Mouse (Mus musculus) CH12.LX (cell line): ENCODE measurements around the gene Ubash3a. TPM values are rescaled to one million over a fixed set of nuclear protein-coding genes. Genes with fewer than 3 reads are reported as not detected.

Experiments
- DNase-seq: peaks from one replicate; pipeline ENCODE4 v3.0.0-alpha.2; 2013; ENCODE audit errors: extremely low read depth
- H3K27ac ChIP-seq: 2 replicates; pipeline ENCODE4 v1.5.1; 2012; ENCODE audit warnings: low read depth, mild to moderate bottlenecking, control low read depth, moderate library complexity; ENCODE audit not compliant: insufficient read depth
- H3K27me3 ChIP-seq: replicated peaks from 2 replicates; pipeline ENCODE3; 2012; ENCODE audit warnings: inconsistent platforms
- H3K36me3 ChIP-seq, 2 experiments: replicated peaks in 1 of 2; 2 replicates each; pipeline versions ENCODE3 to v1.6.1; 2012; ENCODE audit warnings: inconsistent platforms in 1 of 2, low read length in 1 of 2, mild to moderate bottlenecking in 1 of 2, mixed read lengths in 1 of 2, moderate library complexity in 1 of 2; ENCODE audit not compliant: control insufficient read depth in 1 of 2, insufficient read depth in 1 of 2
- H3K4me1 ChIP-seq, 2 experiments: 2 replicates each; pipeline ENCODE4 v1.6.1; 2012; ENCODE audit warnings: inconsistent platforms in 1 of 2, moderate library complexity in 1 of 2; ENCODE audit not compliant: insufficient read depth in 2 of 2, control insufficient read depth in 1 of 2
- H3K4me2 ChIP-seq: 2 replicates; pipeline ENCODE4 v1.6.1; 2012; ENCODE audit warnings: low read depth, mild to moderate bottlenecking, control low read depth; ENCODE audit not compliant: poor library complexity, insufficient read depth, severe bottlenecking
- H3K4me3 ChIP-seq, 3 experiments: fragments of 150-350 bp in 1 of 3; sonication (generic) in 1 of 3; replicated peaks in 1 of 3; 2 replicates each; pipeline versions ENCODE3 to v1.5.1; 2011 to 2012; ENCODE audit warnings: low read depth in 2 of 3, low read length in 2 of 3, mild to moderate bottlenecking in 2 of 3, moderate library complexity in 2 of 3, control low read depth in 1 of 3, improper control_type of control experiment in 1 of 3, inconsistent platforms in 1 of 3, mixed read lengths in 1 of 3; ENCODE audit not compliant: poor library complexity in 1 of 3
- H3K79me2 ChIP-seq: replicated peaks from 2 replicates; pipeline ENCODE4 v1.6.1; 2012; ENCODE audit warnings: mild to moderate bottlenecking, moderate library complexity; ENCODE audit not compliant: control insufficient read depth, poor library complexity, insufficient read depth, severe bottlenecking; ENCODE audit errors: extremely low read depth
- H3K9ac ChIP-seq: 2 replicates; pipeline ENCODE4 v1.6.1; 2012; ENCODE audit warnings: low read depth, mild to moderate bottlenecking, control low read depth, moderate library complexity; ENCODE audit not compliant: insufficient read depth
- H3K9me3 ChIP-seq: replicated peaks from 2 replicates; pipeline ENCODE3; 2012; ENCODE audit warnings: low read length, inconsistent platforms, mixed read lengths
- BHLHE40 ChIP-seq: IDR thresholded peaks from 2 replicates; pipeline ENCODE4 v1.6.1; 2011; ENCODE audit warnings: mild to moderate bottlenecking, low read depth, low read length, improper control_type of control experiment
- CHD1 ChIP-seq: IDR thresholded peaks from 2 replicates; pipeline ENCODE4 v1.6.1; 2012; ENCODE audit warnings: low read depth, low read length, improper control_type of control experiment, inconsistent platforms
- CTCF ChIP-seq, 2 experiments: IDR thresholded peaks in 1 of 2; conservative IDR thresholded peaks in 1 of 2; 2 replicates each; pipeline ENCODE4 v1.5.1; 2011 to 2012; ENCODE audit warnings: low read depth in 2 of 2, low read length in 2 of 2, improper control_type of control experiment in 1 of 2, inconsistent platforms in 1 of 2, mild to moderate bottlenecking in 1 of 2, moderate library complexity in 1 of 2
- E2F4 ChIP-seq: IDR thresholded peaks from 2 replicates; pipeline ENCODE4 v1.6.1; 2011; ENCODE audit warnings: low read depth, low read length, improper control_type of control experiment; ENCODE audit not compliant: insufficient replicate concordance
- ELF1 ChIP-seq: IDR thresholded peaks from 2 replicates; pipeline ENCODE4 v1.6.1; 2014; ENCODE audit warnings: low read depth, mild to moderate bottlenecking, inconsistent platforms, low read length, improper control_type of control experiment
- EP300 ChIP-seq: IDR thresholded peaks from 2 replicates; pipeline ENCODE4 v1.6.1; 2011; ENCODE audit warnings: low read length, improper control_type of control experiment
- ETS1 ChIP-seq: conservative IDR thresholded peaks from 2 replicates; pipeline ENCODE4 v1.6.1; 2012; ENCODE audit warnings: low read depth, mild to moderate bottlenecking, inconsistent platforms, low read length, improper control_type of control experiment, moderate library complexity
- HCFC1 ChIP-seq: IDR thresholded peaks from 2 replicates; pipeline ENCODE4 v1.6.1; 2012; ENCODE audit warnings: low read depth, mild to moderate bottlenecking, inconsistent platforms, low read length, improper control_type of control experiment
- IRF4 ChIP-seq: IDR thresholded peaks from 2 replicates; pipeline ENCODE4 v1.6.1; 2014; ENCODE audit warnings: low read depth, mild to moderate bottlenecking, inconsistent platforms, low read length, improper control_type of control experiment
- JUN ChIP-seq: IDR thresholded peaks from 2 replicates; pipeline ENCODE4 v1.6.1; 2011; ENCODE audit warnings: low read depth, mild to moderate bottlenecking, low read length, improper control_type of control experiment, moderate library complexity; ENCODE audit not compliant: insufficient read depth
- JUND ChIP-seq: conservative IDR thresholded peaks from 2 replicates; pipeline ENCODE4 v1.6.1; 2011; ENCODE audit warnings: low read depth, low read length, improper control_type of control experiment
- KAT2A ChIP-seq: IDR thresholded peaks from 2 replicates; pipeline ENCODE4 v1.6.1; 2012; ENCODE audit warnings: low read length, improper control_type of control experiment, inconsistent platforms; ENCODE audit not compliant: insufficient replicate concordance
- MAX ChIP-seq: IDR thresholded peaks from 2 replicates; pipeline ENCODE4 v1.6.1; 2011; ENCODE audit warnings: low read length, improper control_type of control experiment
- MEF2A ChIP-seq: IDR thresholded peaks from 2 replicates; pipeline ENCODE4 v1.6.1; 2014; ENCODE audit warnings: low read depth, mild to moderate bottlenecking, inconsistent platforms, low read length, improper control_type of control experiment, borderline replicate concordance
- MXI1 ChIP-seq: IDR thresholded peaks from 2 replicates; pipeline ENCODE4 v1.6.1; 2011; ENCODE audit warnings: mild to moderate bottlenecking, low read depth, low read length, improper control_type of control experiment
- NRF1 ChIP-seq: IDR thresholded peaks from 2 replicates; pipeline ENCODE4 v1.6.1; 2014; ENCODE audit warnings: low read depth, mild to moderate bottlenecking, inconsistent platforms, low read length, improper control_type of control experiment, moderate library complexity
- PAX5 ChIP-seq: IDR thresholded peaks from 2 replicates; pipeline ENCODE4 v1.6.1; 2012; ENCODE audit warnings: low read length, inconsistent platforms, mixed read lengths
- POLR2A ChIP-seq: IDR thresholded peaks from 2 replicates; pipeline ENCODE4 v1.6.1; 2011; ENCODE audit warnings: low read depth, mild to moderate bottlenecking, improper control_type of control experiment, low read length
- RAD21 ChIP-seq: IDR thresholded peaks from 2 replicates; pipeline ENCODE4 v1.6.1; 2011; ENCODE audit warnings: low read depth, mild to moderate bottlenecking, low read length, improper control_type of control experiment, moderate library complexity
- RCOR1 ChIP-seq: conservative IDR thresholded peaks from 2 replicates; pipeline ENCODE4 v1.6.1; 2012; ENCODE audit warnings: low read depth, mild to moderate bottlenecking, inconsistent platforms, low read length, improper control_type of control experiment
- SIN3A ChIP-seq: IDR thresholded peaks from 2 replicates; pipeline ENCODE4 v1.6.1; 2012; ENCODE audit warnings: low read length, improper control_type of control experiment, inconsistent platforms
- TBP ChIP-seq: conservative IDR thresholded peaks from 2 replicates; pipeline ENCODE4 v1.6.1; 2011; ENCODE audit warnings: low read depth, low read length, improper control_type of control experiment
- TCF12 ChIP-seq: IDR thresholded peaks from 2 replicates; pipeline ENCODE4 v1.6.1; 2014; ENCODE audit warnings: low read depth, mild to moderate bottlenecking, inconsistent platforms, low read length, improper control_type of control experiment
- USF1 ChIP-seq: IDR thresholded peaks from 2 replicates; pipeline ENCODE4 v1.6.1; 2014; ENCODE audit warnings: low read depth, mild to moderate bottlenecking, inconsistent platforms, low read length, improper control_type of control experiment
- USF2 ChIP-seq: conservative IDR thresholded peaks from 2 replicates; pipeline ENCODE4 v1.6.1; 2011; ENCODE audit warnings: low read depth, low read length, improper control_type of control experiment
- ZMIZ1 ChIP-seq: IDR thresholded peaks from 2 replicates; pipeline ENCODE4 v1.6.1; 2012; ENCODE audit warnings: low read depth, mild to moderate bottlenecking, inconsistent platforms, low read length, improper control_type of control experiment
- dilution Hi-C: fragments of 300-500 bp; cut with MboI; formaldehyde crosslinking; loops from 2 replicates; pipeline ENCODE4 v1.14.3; 2020; ENCODE audit warnings: low sequenced_read_pairs; ENCODE audit not compliant: extremely low pct_unique_long_range_greater_than_20kb, extremely low pct_ligation_motif_present
- in situ Hi-C: fragments of 300-500 bp; cut with MboI; formaldehyde crosslinking; loops from 3 replicates; pipeline ENCODE4 v1.14.3; 2019; ENCODE audit warnings: low sequenced_read_pairs, low pct_ligation_motif_present, low pct_unique_long_range_greater_than_20kb, mixed read lengths
- polyA plus RNA-seq: library from polyadenylated mRNA; unstranded; fragments of >175 nt; gene quantifications from 2 replicates; pipeline ENCODE4 v1.2.1, GENCODE M21; 2012; ENCODE audit warnings: low read depth; ENCODE audit not compliant: insufficient read length
- total RNA-seq, 2 experiments: library from RNA; depleted of rRNA; stranded (reverse); fragments of 300-350 nt in 1 of 2; fragments of >200 nt in 1 of 2; gene quantifications; 2 replicates each; pipeline ENCODE4 v1.2.3; 2012 to 2014

The Ubash3a gene
- total and polyA plus RNA-seq, 3 experiments = 0.08 to 0.17 TPM; not detected in 1

DNA sequence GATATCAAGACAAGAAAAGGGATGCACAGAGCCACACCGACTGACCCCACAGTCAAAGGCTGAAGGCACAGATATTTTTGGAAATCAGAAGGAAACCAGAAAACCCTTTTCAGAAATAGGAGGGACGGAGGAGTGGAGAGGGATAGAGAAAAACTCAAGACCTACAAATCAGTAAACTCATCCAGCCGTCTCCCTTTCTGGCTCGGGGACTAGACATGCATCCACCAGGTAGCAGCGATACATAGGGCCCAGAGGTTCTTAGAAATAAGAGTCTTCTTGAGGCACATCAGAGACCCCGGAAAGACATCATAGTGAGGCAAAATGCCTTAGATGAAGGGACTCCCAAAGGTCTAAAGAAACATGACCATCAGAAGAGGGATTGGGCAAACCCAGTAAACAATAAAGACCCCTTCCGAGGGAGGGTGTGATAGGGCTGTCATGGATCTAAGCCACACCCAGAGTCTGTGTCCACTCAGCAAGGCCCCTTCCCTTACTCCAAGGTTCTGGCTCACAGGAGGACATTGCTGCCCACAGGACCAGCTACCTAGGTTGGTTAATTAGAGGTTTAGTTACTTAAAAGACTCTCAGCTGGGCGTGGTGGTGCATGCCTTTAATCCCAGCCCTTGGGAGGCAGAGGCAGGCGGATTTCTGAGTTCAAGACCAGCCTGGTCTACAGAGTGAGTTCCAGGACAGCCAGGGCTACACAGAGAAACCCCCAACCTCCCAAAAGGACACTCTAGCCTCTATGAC is 64.9 kb downstream of the Ubash3a start:
- TF ChIP-seq MXI1 = no peak
- no peak for TF ChIP-seq RAD21
- no peak for TF ChIP-seq ZMIZ1
- no peak for TF ChIP-seq MAX
- TF ChIP-seq PAX5 = no peak
- no peak for TF ChIP-seq HCFC1
- no peak for TF ChIP-seq MEF2A
- TF ChIP-seq EP300 = no peak
- TF ChIP-seq BHLHE40 = no peak
- TF ChIP-seq TBP = no peak
- no peak for TF ChIP-seq KAT2A
- no peak for TF ChIP-seq IRF4
- no peak for TF ChIP-seq CHD1
- TF ChIP-seq ETS1 = no peak
- no peak for TF ChIP-seq JUN
- TF ChIP-seq TCF12 = no peak
- TF ChIP-seq USF2 = no peak
- no peak for TF ChIP-seq USF1
- no peak for TF ChIP-seq E2F4
- no peak for TF ChIP-seq ELF1
- Histone ChIP-seq H3K9ac (no peak overlapping the region), H3K4me2 (no peak overlapping the region), H3K27me3 (peaks cover 15% of the 10 kb centered on the region), H3K4me1 (peaks cover 4 to 5% of the 10 kb centered on the region in 2 experiments; a peak in 2 of 4 replicates), H3K27ac (no peak overlapping the region), H3K36me3 (no peaks in the 10 kb centered on the region), H3K79me2 (no peaks in the 10 kb centered on the region), H3K9me3 (peaks cover 2% of the 10 kb centered on the region), H3K4me3 (no peak overlapping the region)
- dilution Hi-C loops = no loop called here
- in situ Hi-C loops = no loop called here
- no peak for DNase-seq

GRCm38 (mm10) chr17:31273631-31274030 is 66.0 kb downstream of the Ubash3a start:
- Histone ChIP-seq H3K36me3 (no peaks in the 10 kb centered on the region), H3K27ac (no peak overlapping the region), H3K4me2 (no peak overlapping the region), H3K27me3 (peaks cover 8% of the 10 kb centered on the region), H3K9me3 (peaks cover 2% of the 10 kb centered on the region), H3K9ac (no peak overlapping the region), H3K79me2 (no peaks in the 10 kb centered on the region), H3K4me3 (no peak overlapping the region), H3K4me1 (peaks cover 2 to 5% of the 10 kb centered on the region in 2 experiments; a peak in 2 of 4 replicates)
- no peak for DNase-seq
- dilution Hi-C loops = no loop called here
- in situ Hi-C loops = no loop called here
- TF ChIP-seq NRF1 = no peak
- no peak for TF ChIP-seq BHLHE40
- no peak for TF ChIP-seq RAD21
- TF ChIP-seq TBP = no peak
- no peak for TF ChIP-seq RCOR1
- TF ChIP-seq MAX = no peak
- no peak for TF ChIP-seq TCF12
- TF ChIP-seq USF1 = no peak
- TF ChIP-seq POLR2A = no peak
- TF ChIP-seq JUND = no peak
- TF ChIP-seq CTCF (conservative IDR thresholded peaks at IDR 0.05 in 1 of 2, IDR thresholded peaks at IDR 0.05 in 1 of 2; ENCODE audit: low read depth in 2 of 2, low read length in 2 of 2) = no peak
- TF ChIP-seq SIN3A = no peak
